Mouse (Mus musculus): ENCODE results near the gene Mob1b. TPM values are rescaled to one million over a fixed set of nuclear protein-coding genes. Genes with fewer than 3 reads are reported as not detected.

Gene Mob1b
- total and polyA plus RNA-seq, 3 experiments = 12.2 to 14.0 TPM; not detected in 1

GRCm38 (mm10) chr5:88716983-88717382, 3.7 kb upstream of the Mob1b start:
- no peak overlapping the region for H3K27ac ChIP-seq (ENCODE audit: control insufficient read depth, low read depth, low read length)
- DNase-seq (ENCODE audit: low read depth, low spot score) = no peak
- peaks cover 0 to 3% of the 10 kb centered on the region in 2 experiments; a peak in 2 of 4 replicates for H3K36me3 ChIP-seq (ENCODE audit: control insufficient read depth in 1 of 2, insufficient read depth in 2 of 2, low read length in 2 of 2)
- peaks cover 0 to 8% of the 10 kb centered on the region in 2 experiments; a peak in 2 of 4 replicates for H3K4me1 ChIP-seq (ENCODE audit: control insufficient read depth in 1 of 2, insufficient read depth in 2 of 2, low read length in 2 of 2)
- H3K9ac ChIP-seq (ENCODE audit: control insufficient read depth, low read depth, low read length, poor library complexity, severe bottlenecking) = no peak overlapping the region
- H3K9me3 ChIP-seq (replicated peaks; ENCODE audit: insufficient read depth, low read length) = no peaks in the 10 kb centered on the region
- TF ChIP-seq RCOR1 (IDR thresholded peaks at IDR 0.05; ENCODE audit: low read depth, low read length) (no peak), POLR2AphosphoS5 (IDR thresholded peaks at IDR 0.05; ENCODE audit: borderline replicate concordance, low read depth, low read length) (no peak), ZC3H11A (IDR thresholded peaks at IDR 0.05; ENCODE audit: low read depth, low read length) (no peak), E2F4 (IDR thresholded peaks at IDR 0.05; ENCODE audit: borderline replicate concordance, low read depth, low read length) (no peak), GATA1 (IDR thresholded peaks at IDR 0.05; ENCODE audit: low read depth, low read length) (no peak)
- H3K27me3 ChIP-seq (ENCODE audit: control insufficient read depth in 1 of 2, insufficient read depth in 2 of 2, low read length in 2 of 2) = no peaks in the 10 kb centered on the region
- H3K79me2 ChIP-seq (ENCODE audit: control insufficient read depth, insufficient read depth, low read length, poor library complexity) = peaks cover 14% of the 10 kb centered on the region
- no peak overlapping the region for H3K4me3 ChIP-seq (ENCODE audit: control insufficient read depth in 1 of 2, insufficient read depth in 1 of 2, low read depth in 2 of 2, low read length in 2 of 2)

GRCm38 (mm10) chr5:88721003-88721475, 384 bp downstream of the Mob1b start:
- H3K79me2 ChIP-seq (ENCODE audit: control insufficient read depth, insufficient read depth, low read length, poor library complexity) = peaks cover 35% of the 10 kb centered on the region
- no peaks in the 10 kb centered on the region for H3K9me3 ChIP-seq (replicated peaks; ENCODE audit: insufficient read depth, low read length)
- peaks cover 0 to 34% of the 10 kb centered on the region in 2 experiments; a peak in 2 of 4 replicates for H3K36me3 ChIP-seq (ENCODE audit: control insufficient read depth in 1 of 2, insufficient read depth in 2 of 2, low read length in 2 of 2)
- peak overlapping the region; percentile 99 for H3K9ac ChIP-seq (ENCODE audit: control insufficient read depth, low read depth, low read length, poor library complexity, severe bottlenecking)
- H3K4me3 ChIP-seq (ENCODE audit: control insufficient read depth in 1 of 2, insufficient read depth in 1 of 2, low read depth in 2 of 2, low read length in 2 of 2) = peak overlapping the region; percentile 76 to 97
- DNase-seq (ENCODE audit: low read depth, low spot score) = no peak
- no peaks in the 10 kb centered on the region for H3K27me3 ChIP-seq (ENCODE audit: control insufficient read depth in 1 of 2, insufficient read depth in 2 of 2, low read length in 2 of 2)
- H3K4me1 ChIP-seq (ENCODE audit: control insufficient read depth in 1 of 2, insufficient read depth in 2 of 2, low read length in 2 of 2) = peaks cover 14 to 22% of the 10 kb centered on the region in 2 experiments
- peak overlapping the region; percentile 73 for H3K27ac ChIP-seq (ENCODE audit: control insufficient read depth, low read depth, low read length)
- TF ChIP-seq NRF1 (IDR thresholded peaks at IDR 0.05; ENCODE audit: insufficient read depth, low read depth, low read length, poor library complexity, severe bottlenecking) = no peak
- TF ChIP-seq UBTF (IDR thresholded peaks at IDR 0.05; ENCODE audit: borderline replicate concordance, insufficient read depth, low read depth, low read length) = 0 out of 2 replicates have a peak, but pooled peaks have one; percentile 78

- H3K27ac ChIP-seq (ENCODE audit: control insufficient read depth, low read depth, low read length) = peak overlapping the region; percentile 89
- peaks cover 14 to 22% of the 10 kb centered on the region in 2 experiments for H3K4me1 ChIP-seq (ENCODE audit: control insufficient read depth in 1 of 2, insufficient read depth in 2 of 2, low read length in 2 of 2)
- peak overlapping the region; percentile 76 to 97 for H3K4me3 ChIP-seq (ENCODE audit: control insufficient read depth in 1 of 2, insufficient read depth in 1 of 2, low read depth in 2 of 2, low read length in 2 of 2)
- peak; percentile 49 for DNase-seq (ENCODE audit: low read depth, low spot score)
- no peaks in the 10 kb centered on the region for H3K27me3 ChIP-seq (ENCODE audit: control insufficient read depth in 1 of 2, insufficient read depth in 2 of 2, low read length in 2 of 2)
- TF ChIP-seq CHD1 (IDR thresholded peaks at IDR 0.05; ENCODE audit: low read depth, low read length) = peak; percentile 7; the same call in 1 of the 2 replicates
- TF ChIP-seq UBTF (IDR thresholded peaks at IDR 0.05; ENCODE audit: borderline replicate concordance, insufficient read depth, low read depth, low read length) = peak; percentile 82; the same call in 1 of the 2 replicates
- no peak for TF ChIP-seq MAX (IDR thresholded peaks at IDR 0.05; ENCODE audit: low read length)
- no peak for TF ChIP-seq E2F4 (IDR thresholded peaks at IDR 0.05; ENCODE audit: borderline replicate concordance, low read depth, low read length)
- TF ChIP-seq MXI1 (IDR thresholded peaks at IDR 0.05; ENCODE audit: low read depth, low read length) = peak; percentile 17; the same call in 1 of the 2 replicates
- H3K36me3 ChIP-seq (ENCODE audit: control insufficient read depth in 1 of 2, insufficient read depth in 2 of 2, low read length in 2 of 2) = peaks cover 0 to 38% of the 10 kb centered on the region in 2 experiments; a peak in 2 of 4 replicates
- H3K79me2 ChIP-seq (ENCODE audit: control insufficient read depth, insufficient read depth, low read length, poor library complexity) = peaks cover 39% of the 10 kb centered on the region
- no peaks in the 10 kb centered on the region for H3K9me3 ChIP-seq (replicated peaks; ENCODE audit: insufficient read depth, low read length)
- H3K9ac ChIP-seq (ENCODE audit: control insufficient read depth, low read depth, low read length, poor library complexity, severe bottlenecking) = peak overlapping the region; percentile 99
Observed at GRCm38 (mm10) chr5:88721565-88722212, 1.0 kb downstream of the Mob1b start.

Measured in MEL (cell line).